Mouse (Mus musculus): ENCODE data around the gene Fgf15. TPM values are rescaled to one million over a fixed set of nuclear protein-coding genes. Genes with fewer than 3 reads are reported as not detected.

The Fgf15 gene
- total and polyA plus RNA-seq, 3 experiments = 38.9 to 129 (median 48.5) TPM

DNA sequence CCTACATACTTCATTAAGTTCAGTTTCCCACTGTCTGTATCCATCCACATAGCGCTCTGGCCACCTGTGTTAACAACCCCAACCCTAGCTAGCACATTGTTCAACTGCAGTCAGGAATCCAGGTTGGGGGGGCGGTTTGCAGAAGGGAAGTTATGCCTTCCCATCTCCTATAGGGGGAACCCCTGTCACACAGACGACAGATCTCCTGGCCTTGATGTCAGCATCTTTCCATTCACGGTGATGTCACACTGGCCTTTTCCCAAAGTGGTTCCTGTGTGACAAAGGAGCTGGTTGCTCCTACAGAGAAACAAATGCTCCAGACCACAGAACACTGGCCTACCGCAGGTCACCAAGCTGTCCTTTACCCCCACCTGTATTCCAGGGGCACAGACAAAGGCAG is 39.2 kb downstream of the Fgf15 start:
- Histone ChIP-seq H3K4me3 (ENCODE audit: low read depth, low read length) (no peak overlapping the region), H3K36me3 (replicated peaks) (peaks cover 2% of the 10 kb centered on the region), H3K4me1 (ENCODE audit: insufficient read depth, low read depth, low read length) (peaks cover 10% of the 10 kb centered on the region), H3K9me3 (replicated peaks) (no peaks in the 10 kb centered on the region), H3K27me3 (ENCODE audit: insufficient read depth, low read length) (peaks cover 70% of the 10 kb centered on the region)
- ATAC-seq (ENCODE audit: extremely low read depth, insufficient number of reproducible peaks, low FRiP score, poor library complexity, severe bottlenecking) (no peak), DNase-seq (ENCODE audit: low spot score) (no peak)
- TF ChIP-seq POLR2AphosphoS5 (IDR thresholded peaks at IDR 0.05; ENCODE audit: insufficient replicate concordance, low read depth, low read length) = no peak
- no peak for TF ChIP-seq TAL1 (conservative IDR thresholded peaks at IDR 0.05; ENCODE audit: low read depth, low read length)
- no peak for TF ChIP-seq CTCF (IDR thresholded peaks at IDR 0.05; ENCODE audit: low read depth, low read length)

DNA sequence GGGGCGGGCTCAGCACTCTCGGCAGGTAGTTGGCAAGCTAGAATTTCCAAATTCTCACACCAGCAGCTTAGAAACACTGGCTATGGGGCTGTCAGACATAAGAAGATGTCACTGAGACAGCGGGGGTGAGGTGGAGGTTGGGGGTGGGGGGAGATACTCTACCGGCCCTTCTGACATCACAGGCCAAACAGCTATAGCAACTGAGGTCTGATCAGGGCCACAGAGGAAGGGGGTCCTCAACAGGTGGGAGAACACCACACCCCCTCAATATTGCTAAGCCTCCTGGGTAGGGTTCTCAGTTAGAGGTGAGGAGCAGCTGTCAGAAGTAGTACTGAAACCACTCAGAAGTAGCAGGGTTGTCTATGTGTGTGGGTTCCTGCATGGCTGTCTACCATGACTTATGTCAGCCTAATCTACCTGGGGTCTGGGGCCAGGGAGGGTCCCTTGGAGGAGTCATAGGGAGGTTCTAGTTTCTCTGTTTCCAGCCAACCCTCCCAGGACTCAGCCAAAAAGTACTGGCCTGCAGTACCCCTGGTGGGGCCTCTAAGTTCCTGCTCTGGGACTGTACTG is 40.1 kb downstream of the Fgf15 start:
- Histone ChIP-seq H3K9me3 (replicated peaks) (no peaks in the 10 kb centered on the region), H3K4me3 (ENCODE audit: low read depth, low read length) (no peak overlapping the region), H3K4me1 (ENCODE audit: insufficient read depth, low read depth, low read length) (peaks cover 12% of the 10 kb centered on the region), H3K27me3 (ENCODE audit: insufficient read depth, low read length) (peaks cover 77% of the 10 kb centered on the region), H3K36me3 (replicated peaks) (no peaks in the 10 kb centered on the region)
- no peak for ATAC-seq (ENCODE audit: extremely low read depth, insufficient number of reproducible peaks, low FRiP score, poor library complexity, severe bottlenecking)
- TF ChIP-seq GATA2 (IDR thresholded peaks at IDR 0.05; ENCODE audit: borderline replicate concordance, low read depth, low read length) (no peak), POLR2AphosphoS5 (IDR thresholded peaks at IDR 0.05; ENCODE audit: insufficient replicate concordance, low read depth, low read length) (no peak), GATA1 (IDR thresholded peaks at IDR 0.05; ENCODE audit: borderline replicate concordance, low read length) (no peak), TAL1 (conservative IDR thresholded peaks at IDR 0.05; ENCODE audit: low read depth, low read length) (no peak), CTCF (IDR thresholded peaks at IDR 0.05; ENCODE audit: low read depth, low read length) (no peak)
- DNase-seq (ENCODE audit: low spot score) = no peak

DNA sequence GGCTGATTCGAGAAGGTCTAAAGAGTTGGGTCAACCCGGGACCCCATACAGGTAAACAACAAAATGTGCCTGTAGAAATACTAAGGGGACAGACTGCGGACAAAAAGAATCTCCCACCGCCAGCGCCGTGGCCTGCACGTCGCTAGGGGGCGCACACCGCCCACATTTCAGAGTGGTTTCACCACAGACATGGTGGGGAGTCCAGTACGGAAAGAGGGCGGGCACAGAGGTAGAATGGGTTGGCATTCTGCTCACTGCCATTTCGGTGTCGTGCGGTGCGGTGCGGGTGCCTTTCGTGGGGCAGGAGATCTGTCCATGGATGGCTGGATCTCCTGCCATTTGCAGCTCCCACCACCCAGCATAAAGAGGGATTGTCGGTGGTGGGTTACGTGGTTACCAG is 41.2 kb downstream of the Fgf15 start:
- H3K4me3 ChIP-seq (ENCODE audit: low read depth, low read length) = peak overlapping the region; percentile 34
- no peak for TF ChIP-seq GATA2 (IDR thresholded peaks at IDR 0.05; ENCODE audit: borderline replicate concordance, low read depth, low read length)
- TF ChIP-seq CTCF (IDR thresholded peaks at IDR 0.05; ENCODE audit: low read depth, low read length) = peak; percentile 66
- no peaks in the 10 kb centered on the region for H3K36me3 ChIP-seq (replicated peaks)
- peak; percentile 45 for DNase-seq (ENCODE audit: low spot score)
- H3K9me3 ChIP-seq (replicated peaks) = no peaks in the 10 kb centered on the region
- H3K4me1 ChIP-seq (ENCODE audit: insufficient read depth, low read depth, low read length) = peaks cover 14% of the 10 kb centered on the region
- H3K27me3 ChIP-seq (ENCODE audit: insufficient read depth, low read length) = peaks cover 88% of the 10 kb centered on the region
- ATAC-seq (ENCODE audit: extremely low read depth, insufficient number of reproducible peaks, low FRiP score, poor library complexity, severe bottlenecking) = peak; percentile 52

DNA sequence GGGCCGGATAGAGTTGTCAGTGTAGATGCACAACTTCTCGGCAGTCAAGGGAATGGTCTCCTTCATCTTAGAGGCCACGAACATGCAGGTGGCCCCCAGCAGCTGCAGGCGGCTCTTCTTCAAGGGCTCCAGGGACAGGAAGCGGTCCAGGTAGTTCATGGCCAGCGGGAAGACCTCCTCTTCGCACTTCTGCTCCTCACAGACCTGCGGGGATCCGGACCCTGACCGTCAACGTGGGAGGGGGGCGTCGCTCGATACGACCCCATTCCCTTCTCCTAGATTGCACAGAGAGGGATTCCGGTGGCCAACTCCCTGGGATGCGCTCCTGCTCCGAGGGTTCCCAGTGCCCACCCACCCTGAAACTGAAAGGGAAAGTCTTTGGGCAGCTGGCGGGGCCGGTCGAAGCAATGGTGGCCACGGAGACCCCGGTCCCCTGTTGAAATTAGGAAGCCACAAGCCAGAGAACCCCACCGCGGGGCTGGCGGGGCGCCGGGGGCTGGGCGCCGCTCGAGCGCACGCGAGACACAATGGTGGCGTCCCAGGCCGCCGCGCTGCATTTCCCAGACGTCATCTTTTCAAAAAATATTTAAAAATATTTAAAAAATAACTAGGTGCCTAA is 41.7 kb downstream of the Fgf15 start:
- no peak for ATAC-seq (ENCODE audit: extremely low read depth, insufficient number of reproducible peaks, low FRiP score, poor library complexity, severe bottlenecking)

DNA sequence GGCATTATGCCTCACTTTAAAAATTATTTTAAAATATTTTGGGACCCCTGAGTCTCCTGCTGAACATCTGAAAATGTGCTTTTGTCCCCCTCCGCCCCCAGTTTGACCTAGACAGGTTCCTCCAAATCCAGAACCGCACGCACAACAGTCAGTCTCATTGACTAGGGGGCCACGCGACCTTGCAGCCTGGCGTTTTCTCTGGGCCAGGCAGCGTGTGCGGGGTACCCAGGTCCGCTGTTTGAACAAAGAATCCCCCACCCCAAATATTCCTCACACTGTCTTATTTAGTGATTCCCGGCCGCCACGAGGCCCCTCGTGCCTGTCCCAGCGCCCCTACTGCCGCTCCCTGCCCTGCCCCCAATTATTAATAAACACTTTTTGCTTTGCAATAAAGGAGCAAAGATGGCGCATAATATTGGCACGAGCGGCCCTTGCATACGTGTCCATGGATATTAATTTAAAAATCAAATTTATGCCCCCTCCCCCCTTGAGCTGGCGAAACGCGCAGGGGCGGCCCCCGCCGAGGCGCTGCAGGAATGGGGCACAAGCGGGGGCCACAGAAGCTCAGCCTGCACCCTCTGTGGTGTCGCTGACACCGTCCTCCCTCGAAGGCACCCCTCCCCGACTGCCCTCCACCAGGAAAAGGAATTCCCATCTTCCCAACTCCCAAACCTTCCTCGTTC is 42.5 kb downstream of the Fgf15 start:
- Histone ChIP-seq H3K9me3 (replicated peaks) (no peaks in the 10 kb centered on the region), H3K36me3 (replicated peaks) (no peaks in the 10 kb centered on the region), H3K4me1 (ENCODE audit: insufficient read depth, low read depth, low read length) (peaks cover 14% of the 10 kb centered on the region), H3K27me3 (ENCODE audit: insufficient read depth, low read length) (peaks cover 91% of the 10 kb centered on the region), H3K4me3 (ENCODE audit: low read depth, low read length) (no peak overlapping the region)
- TF ChIP-seq POLR2AphosphoS5 (IDR thresholded peaks at IDR 0.05; ENCODE audit: insufficient replicate concordance, low read depth, low read length) (no peak), CTCF (IDR thresholded peaks at IDR 0.05; ENCODE audit: low read depth, low read length) (no peak), GATA1 (IDR thresholded peaks at IDR 0.05; ENCODE audit: borderline replicate concordance, low read length) (no peak)
- ATAC-seq (ENCODE audit: extremely low read depth, insufficient number of reproducible peaks, low FRiP score, poor library complexity, severe bottlenecking) = no peak
- DNase-seq (ENCODE audit: low spot score) = no peak

More for the DNA sequence above, 41.7 kb downstream of the Fgf15 start:
- no peaks in the 10 kb centered on the region for H3K9me3 ChIP-seq (replicated peaks)
- DNase-seq (ENCODE audit: low spot score) = no peak
- TF ChIP-seq GATA2 (IDR thresholded peaks at IDR 0.05; ENCODE audit: borderline replicate concordance, low read depth, low read length) (no peak), TAL1 (conservative IDR thresholded peaks at IDR 0.05; ENCODE audit: low read depth, low read length) (no peak), POLR2AphosphoS5 (IDR thresholded peaks at IDR 0.05; ENCODE audit: insufficient replicate concordance, low read depth, low read length) (no peak), GATA1 (IDR thresholded peaks at IDR 0.05; ENCODE audit: borderline replicate concordance, low read length) (no peak), CTCF (IDR thresholded peaks at IDR 0.05; ENCODE audit: low read depth, low read length) (no peak)
- no peaks in the 10 kb centered on the region for H3K36me3 ChIP-seq (replicated peaks)
- peaks cover 14% of the 10 kb centered on the region for H3K4me1 ChIP-seq (ENCODE audit: insufficient read depth, low read depth, low read length)
- H3K27me3 ChIP-seq (ENCODE audit: insufficient read depth, low read length) = peaks cover 93% of the 10 kb centered on the region
- peak overlapping the region; percentile 34 for H3K4me3 ChIP-seq (ENCODE audit: low read depth, low read length)

DNA sequence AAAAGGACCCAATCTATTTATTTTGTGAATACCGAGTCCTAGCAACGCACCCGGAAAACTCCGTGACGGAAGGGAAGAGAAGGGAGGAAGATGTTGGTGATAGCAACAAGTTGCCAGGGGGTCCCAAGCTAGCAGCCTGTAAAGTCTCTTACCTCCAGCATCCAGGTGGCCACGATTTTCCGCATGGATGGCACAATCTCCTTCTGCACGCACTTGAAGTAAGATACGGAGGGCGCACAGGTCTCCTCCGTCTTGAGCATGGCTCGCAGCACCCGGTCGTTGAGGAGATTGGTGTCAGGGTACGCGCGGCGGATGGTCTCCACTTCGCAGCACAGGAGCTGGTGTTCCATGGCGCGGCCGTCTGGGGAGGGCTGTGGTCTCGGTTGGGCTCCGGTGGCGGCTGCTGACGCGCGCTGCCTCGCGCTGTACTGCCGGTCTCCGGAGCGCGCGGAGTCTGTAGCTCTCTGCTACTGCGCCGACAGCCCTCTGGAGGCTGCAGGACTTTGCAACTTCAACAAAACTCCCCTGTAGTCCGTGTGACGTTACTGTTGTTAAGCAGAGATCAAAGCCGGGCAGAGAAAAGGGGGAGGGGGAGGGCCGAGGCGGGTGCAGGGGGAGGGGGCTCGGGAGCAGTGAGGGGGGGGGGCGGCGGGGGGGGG is 43.1 kb downstream of the Fgf15 start, which contains the start of gene Ccnd1:
Gene Ccnd1 (minus strand): TSS at position 582 of the 659 bp plus-strand sequence.
- H3K4me1 ChIP-seq (ENCODE audit: insufficient read depth, low read depth, low read length) = peaks cover 14% of the 10 kb centered on the region
- ATAC-seq (ENCODE audit: extremely low read depth, insufficient number of reproducible peaks, low FRiP score, poor library complexity, severe bottlenecking) (no peak), DNase-seq (ENCODE audit: low spot score) (no peak)
- TF ChIP-seq GATA1 (IDR thresholded peaks at IDR 0.05; ENCODE audit: borderline replicate concordance, low read length) (no peak), TAL1 (conservative IDR thresholded peaks at IDR 0.05; ENCODE audit: low read depth, low read length) (no peak), POLR2AphosphoS5 (IDR thresholded peaks at IDR 0.05; ENCODE audit: insufficient replicate concordance, low read depth, low read length) (no peak), CTCF (IDR thresholded peaks at IDR 0.05; ENCODE audit: low read depth, low read length) (no peak), GATA2 (IDR thresholded peaks at IDR 0.05; ENCODE audit: borderline replicate concordance, low read depth, low read length) (no peak)
- no peak within 1 kb of the TSS for H3K4me3 ChIP-seq (ENCODE audit: low read depth, low read length)
- peaks cover 84% of the 10 kb centered on the region for H3K27me3 ChIP-seq (ENCODE audit: insufficient read depth, low read length)
- no peaks in the 10 kb centered on the region for H3K36me3 ChIP-seq (replicated peaks)
- H3K9me3 ChIP-seq (replicated peaks) = no peaks in the 10 kb centered on the region
